Mouse (Mus musculus) heart, embryonic 14.5 days (tissue): ENCODE measurements around the gene Sec31b. TPM values are rescaled to one million over a fixed set of nuclear protein-coding genes. Genes with fewer than 3 reads are reported as not detected.

Experiments used
- ATAC-seq: fragments of 200-750 bp; cut with Nextera tagmentation; 2 replicates; pipeline ENCODE4 v1.8.0; 2017; ENCODE audit warnings: low read depth, moderate TSS enrichment; ENCODE audit not compliant: insufficient number of reproducible peaks, insufficient read depth, low FRiP score
- H3K27ac ChIP-seq, 2 experiments: fragments of 200-500 bp in 1 of 2; fragments of 300-500 bp in 1 of 2; sonication (generic) in 1 of 2; replicated peaks in 1 of 2; 2 replicates each; pipeline ENCODE4 v1.5.1; 2012 to 2014; ENCODE audit warnings: low read depth in 2 of 2, low read length in 2 of 2, control low read depth in 1 of 2, mild to moderate bottlenecking in 1 of 2, mixed read lengths in 1 of 2; ENCODE audit not compliant: control insufficient read depth in 1 of 2, insufficient read depth in 1 of 2
- H3K27me3 ChIP-seq: fragments of 300-500 bp; sonication (generic); 2 replicates; pipeline ENCODE4 v1.6.1; 2014; ENCODE audit warnings: mild to moderate bottlenecking, low read length, control low read depth; ENCODE audit not compliant: control insufficient read depth, insufficient read depth
- H3K36me3 ChIP-seq: fragments of 300-500 bp; sonication (generic); 2 replicates; pipeline ENCODE4 v1.6.1; 2014; ENCODE audit warnings: mild to moderate bottlenecking, control low read depth, low read length, mixed read lengths; ENCODE audit not compliant: control insufficient read depth, insufficient read depth
- H3K4me1 ChIP-seq, 2 experiments: fragments of 200-500 bp in 1 of 2; fragments of 300-500 bp in 1 of 2; sonication (generic) in 1 of 2; 2 replicates each; pipeline ENCODE4 v1.6.1; 2012 to 2014; ENCODE audit warnings: low read length in 2 of 2, control low read depth in 1 of 2, mixed read lengths in 1 of 2; ENCODE audit not compliant: control insufficient read depth in 2 of 2, insufficient read depth in 2 of 2
- H3K4me2 ChIP-seq: fragments of 300-500 bp; sonication (generic); 2 replicates; pipeline ENCODE4 v1.6.1; 2014; ENCODE audit warnings: mild to moderate bottlenecking, low read length
- H3K4me3 ChIP-seq, 2 experiments: fragments of 200-500 bp in 1 of 2; fragments of 300-500 bp in 1 of 2; sonication (generic) in 1 of 2; 2 replicates each; pipeline ENCODE4 v1.5.1; 2012 to 2014; ENCODE audit warnings: low read length in 2 of 2, mild to moderate bottlenecking in 2 of 2, control low read depth in 1 of 2, low read depth in 1 of 2, moderate library complexity in 1 of 2; ENCODE audit not compliant: control insufficient read depth in 1 of 2, insufficient read depth in 1 of 2
- H3K9ac ChIP-seq: fragments of 300-500 bp; sonication (generic); 2 replicates; pipeline ENCODE4 v1.6.1; 2014; ENCODE audit warnings: mild to moderate bottlenecking, low read length
- H3K9me3 ChIP-seq: fragments of 300-500 bp; sonication (generic); 2 replicates; pipeline ENCODE4 v1.6.1; 2016; ENCODE audit warnings: low read length, control low read depth; ENCODE audit not compliant: control insufficient read depth
- WGBS: fragments of 180-500 bp; shearing (Covaris S2); extraction: QIAGEN DNeasy Blood & Tissue Kit; methylation state at CpG from one replicate; pipeline ENCODE4 v1.1.7; 2014; 5-methylcytosine and 5-hydroxymethylcytosine counted together
- polyA plus RNA-seq: library from polyadenylated mRNA; unstranded; fragments of >200 nt; fragmentation: Nextera tagmentation; extraction: Ambion mirVana; gene quantifications from 2 replicates; pipeline ENCODE4 v1.2.1, GENCODE M21; 2014

Gene Sec31b
- polyA plus RNA-seq, 1 experiment from 2014 or later: 1.1 TPM

DNA sequence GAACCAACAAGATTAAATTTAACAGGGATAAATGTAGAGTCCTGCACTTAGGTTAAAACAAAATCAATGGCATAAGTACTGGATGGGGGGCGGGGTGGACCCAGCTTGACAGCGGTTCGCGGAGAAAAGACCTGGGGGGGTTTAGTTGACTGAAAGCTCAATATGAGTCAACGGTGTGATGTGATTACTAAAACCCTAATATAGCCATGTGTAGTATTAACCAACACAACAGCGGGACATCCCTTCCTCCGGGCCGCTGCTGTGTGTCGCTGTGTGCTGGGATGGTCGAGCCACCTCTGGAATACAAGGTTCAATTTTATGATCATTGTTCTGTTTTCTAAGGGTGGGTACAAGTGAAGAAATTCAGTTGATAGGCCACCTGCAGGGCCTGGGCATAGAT, 36.4 kb upstream of the Sec31b start:
- H3K4me1 ChIP-seq: no peaks in the 10 kb centered on the region
- H3K27me3 ChIP-seq: peaks cover 30% of the 10 kb centered on the region
- 84% methylated on average over 10 of the region's 10 CpGs for WGBS
- no peak for ATAC-seq
- H3K27ac ChIP-seq: no peak overlapping the region
- H3K9me3 ChIP-seq: no peaks in the 10 kb centered on the region
- H3K9ac ChIP-seq: no peak overlapping the region
- no peak overlapping the region for H3K4me3 ChIP-seq
- no peak overlapping the region for H3K4me2 ChIP-seq
- 0 out of 2 replicates have a peak, but pooled peaks cover 3% of the 10 kb centered on the region for H3K36me3 ChIP-seq

DNA sequence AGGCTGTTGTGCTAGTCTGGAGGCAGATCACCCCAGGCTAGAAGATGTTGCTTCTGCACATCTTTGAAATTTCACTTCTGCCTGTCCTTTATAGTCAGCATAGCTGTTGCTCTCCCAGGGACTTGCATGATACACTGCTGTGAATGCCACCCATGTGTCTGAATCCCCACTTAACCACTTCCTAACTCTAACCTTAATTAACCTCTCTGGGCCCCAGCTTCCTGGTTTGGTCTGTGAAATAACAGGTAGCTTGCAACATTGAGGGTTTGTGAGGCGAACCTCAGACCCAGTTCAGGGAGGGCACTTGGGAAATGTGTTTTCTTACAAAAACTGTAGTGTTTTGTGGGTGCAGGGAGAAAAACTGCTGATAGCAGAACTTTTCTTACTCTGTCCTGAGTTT, 32.4 kb upstream of the Sec31b start:
- no peak for ATAC-seq
- H3K9me3 ChIP-seq: no peaks in the 10 kb centered on the region

DNA sequence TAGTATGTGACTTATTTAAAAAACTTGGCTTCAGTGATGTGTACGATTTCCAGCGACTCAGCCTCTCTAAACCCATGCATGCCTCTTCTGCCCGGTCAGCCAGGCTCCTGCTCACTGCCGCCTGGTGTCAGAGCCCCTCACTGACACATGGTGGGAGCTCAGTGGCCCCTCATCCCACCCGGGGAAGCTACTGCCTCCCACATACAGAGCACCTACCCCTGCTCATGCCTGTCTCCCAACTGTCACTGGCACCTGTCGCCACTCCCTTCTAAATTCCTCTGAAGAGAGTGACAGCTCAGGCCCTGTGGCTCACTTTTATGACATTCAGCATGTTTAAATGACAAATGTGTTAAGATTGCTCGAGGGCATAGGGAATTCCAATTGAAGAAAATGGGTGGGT, 30.6 kb upstream of the Sec31b start:
- no peaks in the 10 kb centered on the region for H3K4me1 ChIP-seq
- no peak overlapping the region for H3K27ac ChIP-seq
- H3K4me3 ChIP-seq: no peak overlapping the region
- no peak overlapping the region for H3K9ac ChIP-seq
- H3K4me2 ChIP-seq: no peak overlapping the region
- whole genome bisulfite sequencing: 64% methylated on average over 7 of the region's 7 CpGs
- H3K27me3 ChIP-seq: no peaks in the 10 kb centered on the region; the same call in 1 of the 2 replicates
- no peak for ATAC-seq
- peaks cover 50% of the 10 kb centered on the region for H3K36me3 ChIP-seq
- H3K9me3 ChIP-seq: no peaks in the 10 kb centered on the region

More for the DNA sequence above, 32.4 kb upstream of the Sec31b start:
- H3K4me2 ChIP-seq: no peak overlapping the region
- peaks cover 33% of the 10 kb centered on the region for H3K36me3 ChIP-seq
- no peak overlapping the region for H3K27ac ChIP-seq
- H3K9ac ChIP-seq: no peak overlapping the region
- no peaks in the 10 kb centered on the region; the same call in 1 of the 2 replicates for H3K27me3 ChIP-seq
- H3K4me3 ChIP-seq: no peak overlapping the region
- no peaks in the 10 kb centered on the region for H3K4me1 ChIP-seq
- WGBS: 85% methylated on average over 1 of the region's 1 CpGs

DNA sequence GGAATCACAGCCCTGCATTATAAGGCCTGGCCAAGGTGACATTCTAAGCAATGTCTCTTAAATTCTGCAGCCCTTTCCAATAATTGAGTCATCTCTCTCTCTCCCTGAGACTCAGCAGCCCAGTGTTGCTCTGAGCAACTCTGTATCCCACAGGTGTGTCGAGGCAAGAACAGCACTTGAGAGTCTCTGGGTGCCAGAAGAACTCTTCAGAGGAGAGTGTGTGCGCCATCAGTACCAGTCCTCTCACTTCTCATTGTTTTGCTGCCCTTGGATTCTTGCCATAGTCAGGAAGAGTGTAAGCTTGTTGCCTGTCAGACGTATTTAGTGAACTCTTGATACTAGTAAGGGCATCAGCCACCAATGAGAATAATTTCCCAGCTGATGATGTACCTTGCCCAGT, 22.1 kb upstream of the Sec31b start:
- Histone ChIP-seq H3K27me3 (no peaks in the 10 kb centered on the region), H3K36me3 (peaks cover 84% of the 10 kb centered on the region), H3K9ac (no peak overlapping the region), H3K4me1 (peaks cover 7 to 14% of the 10 kb centered on the region in 2 experiments), H3K9me3 (no peaks in the 10 kb centered on the region), H3K4me3 (no peak overlapping the region), H3K4me2 (no peak overlapping the region), H3K27ac (no peak overlapping the region)
- ATAC-seq: no peak
- 79% methylated on average over 3 of the region's 3 CpGs for WGBS

DNA sequence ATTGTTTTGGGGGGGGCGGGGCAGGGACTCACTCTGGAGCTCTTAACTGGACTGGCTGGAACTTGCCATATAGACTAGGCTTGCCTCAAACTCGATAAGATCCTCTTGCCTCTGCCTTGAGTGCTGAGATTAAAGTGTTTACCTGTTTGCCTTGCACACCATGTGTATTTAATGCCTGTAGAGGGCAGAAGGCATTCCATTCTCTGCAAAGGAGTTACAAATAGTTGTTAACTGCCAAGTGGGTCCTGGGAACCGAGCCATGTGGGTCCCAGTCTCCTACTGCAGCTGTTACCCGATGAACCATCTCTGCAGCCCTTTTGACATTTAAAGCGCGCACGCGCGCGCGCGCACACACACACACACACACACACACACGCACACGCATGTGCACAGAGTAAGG, 18.3 kb upstream of the Sec31b start:
- Histone ChIP-seq H3K36me3 (peaks cover 47% of the 10 kb centered on the region), H3K4me2 (peak overlapping the region; percentile 76), H3K27ac (no peak overlapping the region), H3K9ac (no peak overlapping the region), H3K4me1 (peaks cover 7 to 14% of the 10 kb centered on the region in 2 experiments), H3K27me3 (no peaks in the 10 kb centered on the region), H3K9me3 (no peaks in the 10 kb centered on the region), H3K4me3 (no peak overlapping the region)
- no peak for ATAC-seq
- WGBS: 92% methylated on average over 14 of the region's 14 CpGs

DNA sequence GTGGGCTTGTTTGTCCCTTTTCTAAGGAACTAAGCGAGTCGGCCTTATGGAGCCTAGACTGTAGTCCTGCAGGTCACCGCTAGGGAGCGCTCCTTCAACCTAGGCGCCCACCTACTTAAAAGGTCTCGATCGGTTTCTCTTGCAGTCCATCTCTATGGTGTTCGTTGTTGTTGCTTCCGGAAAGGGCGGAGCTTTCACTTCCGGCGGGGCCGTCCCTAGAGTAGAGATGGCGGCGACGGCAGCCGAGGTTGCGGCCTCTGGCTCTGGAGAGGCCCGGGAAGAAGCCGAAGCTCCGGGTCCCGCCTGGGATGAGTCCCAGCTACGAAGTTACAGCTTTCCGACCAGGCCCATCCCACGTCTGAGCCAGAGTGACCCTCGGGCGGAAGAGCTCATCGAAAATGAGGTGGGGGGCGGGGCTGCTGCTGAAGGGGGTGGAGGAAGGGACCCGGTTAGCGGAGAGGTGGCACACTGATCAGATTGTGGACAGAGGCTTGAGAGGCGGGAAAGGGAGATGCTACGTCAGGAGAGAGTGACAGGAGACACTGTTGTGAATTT, 17.1 kb upstream of the Sec31b start, which contains the start of gene Hif1an:
Hif1an (plus strand) TSS at position 199 of the 555 bp plus-strand sequence.
- under 1% methylated on average over 33 of the region's 33 CpGs for WGBS
- Histone ChIP-seq H3K27ac (peak within 1 kb of the TSS; percentile 70 to 80; a peak in 3 of 4 replicates), H3K4me2 (peak within 1 kb of the TSS; percentile 76), H3K36me3 (peaks cover 34% of the 10 kb centered on the region), H3K4me3 (peak within 1 kb of the TSS; percentile 70 to 99), H3K9ac (peak within 1 kb of the TSS; percentile 80), H3K9me3 (no peaks in the 10 kb centered on the region), H3K27me3 (0 out of 2 replicates have a peak, but pooled peaks cover 3% of the 10 kb centered on the region), H3K4me1 (peaks cover 7 to 14% of the 10 kb centered on the region in 2 experiments)
- ATAC-seq: peak; percentile 95

DNA sequence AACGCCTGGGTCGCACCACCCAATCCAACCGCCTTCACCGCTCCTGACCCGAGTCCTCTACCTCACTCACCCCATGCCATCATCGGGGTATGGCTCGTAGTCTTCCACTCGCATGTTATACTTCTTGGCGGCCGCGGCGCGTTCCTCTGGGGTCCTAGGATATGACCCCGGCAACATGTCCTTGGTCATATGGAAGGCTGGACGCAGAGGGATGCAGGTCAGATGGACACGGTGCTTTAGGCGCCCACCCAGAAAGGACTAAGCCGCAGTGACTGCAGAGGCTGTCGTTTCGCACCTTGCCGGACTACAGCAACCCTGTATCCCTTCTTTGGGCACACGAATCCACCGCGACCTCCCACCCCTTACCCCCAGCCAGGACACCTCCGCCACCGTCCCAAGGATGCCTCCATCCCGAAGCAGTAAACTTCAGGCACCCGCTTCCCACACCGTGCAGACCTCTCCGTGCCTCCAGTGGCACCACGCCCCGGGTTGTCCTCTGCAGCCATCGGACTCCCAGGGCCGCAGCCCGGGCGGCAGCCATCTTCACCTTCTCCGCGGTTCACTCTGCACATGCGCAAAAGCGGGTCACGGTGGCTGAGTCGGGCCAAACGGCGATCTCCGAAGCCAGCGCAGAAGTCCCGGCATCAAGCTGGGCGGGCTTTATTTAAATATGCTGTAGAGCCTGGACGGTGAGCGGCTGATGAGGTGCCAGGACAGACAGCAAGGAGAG, 9.4 kb upstream of the Sec31b start, which contains the start of gene Ndufb8:
Ndufb8 (minus strand) TSS at position 580 of the 730 bp plus-strand sequence.
- peak within 1 kb of the TSS; percentile 47 to 88 for H3K27ac ChIP-seq
- peaks cover 0 to 10% of the 10 kb centered on the region in 2 experiments; a peak in 2 of 4 replicates for H3K4me1 ChIP-seq
- H3K4me2 ChIP-seq: peak within 1 kb of the TSS; percentile 74
- H3K9me3 ChIP-seq: no peaks in the 10 kb centered on the region
- H3K36me3 ChIP-seq: peaks cover 37% of the 10 kb centered on the region
- peak within 1 kb of the TSS; percentile 95 for H3K9ac ChIP-seq
- ATAC-seq: peak; percentile 85
- peak within 1 kb of the TSS; percentile 81 to 86 for H3K4me3 ChIP-seq
- H3K27me3 ChIP-seq: 0 out of 2 replicates have a peak, but pooled peaks cover 3% of the 10 kb centered on the region
- under 1% methylated on average over 50 of the region's 50 CpGs for WGBS
